ENCODE assay signal across 18 mouse cellular contexts in the genomic region with DNA sequence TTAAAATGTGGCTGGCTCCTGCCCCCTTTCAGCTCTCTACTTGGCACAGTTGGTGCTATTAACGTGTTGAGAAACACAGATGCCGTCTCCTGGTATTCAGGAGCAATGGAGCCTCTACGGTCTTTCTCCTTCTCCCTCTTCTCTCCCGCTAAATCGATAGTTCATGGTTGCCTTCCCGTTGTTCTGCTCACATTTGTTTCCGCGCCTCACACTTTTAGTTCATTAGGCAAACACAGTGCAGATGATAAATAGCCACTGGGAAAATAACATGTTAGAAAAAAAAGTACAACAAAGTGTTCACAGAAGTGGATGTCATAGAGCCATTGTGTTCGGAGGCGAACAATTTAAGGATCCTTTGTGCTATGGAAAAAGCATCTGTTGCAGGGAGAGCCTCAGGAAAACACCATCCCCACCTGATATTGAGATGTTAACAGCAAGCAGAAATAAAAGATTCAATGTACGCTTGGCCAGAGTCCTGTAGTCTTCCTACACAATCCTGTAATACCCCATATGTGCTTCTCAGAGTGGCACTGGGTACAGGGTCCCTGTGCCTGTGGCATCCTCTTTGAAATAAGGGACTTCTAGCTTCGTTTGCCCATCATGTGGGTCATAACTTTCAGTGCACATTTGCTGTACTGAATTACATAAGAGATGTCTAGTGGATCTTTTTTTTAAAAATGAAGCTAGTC. TPM values are rescaled to one million over a fixed set of nuclear protein-coding genes. Genes with fewer than 3 reads are reported as not detected.
DNase-seq lines count a peak whose midpoint lies in the region; ATAC-seq and TF ChIP-seq lines count a peak whose summit lies in the region.
"Had no signal": no experiment of that assay in that cellular context is flagged by ENCODE, and none has a peak within 500 bp of the region (broad histone marks: within the 10 kb centered on the region; RNA-seq: fewer than 3 reads in every experiment).

No protein-coding gene starts in this region.

- H3K9ac ChIP-seq in forebrain, embryonic 13.5 days, result no peak overlapping the region
- H3K9ac ChIP-seq in hindbrain, embryonic 15.5 days, result no peak overlapping the region
- no peak overlapping the region for H3K9ac ChIP-seq in neural tube, embryonic 15.5 days (replicated peaks)
- H3K9ac ChIP-seq: heart, embryonic 13.5 days; kidney, embryonic 15.5 days; limb, embryonic 15.5 days; midbrain, embryonic 13.5 days had no signal

- peak overlapping the region; percentile 86 for H3K27ac ChIP-seq in layer of hippocampus, adult 2 months
- H3K27ac ChIP-seq in forebrain, embryonic 13.5 days, result peak overlapping the region; percentile 44; the same call in 1 of the 2 replicates
- H3K27ac ChIP-seq in hindbrain, embryonic 15.5 days (replicated peaks), result peak overlapping the region; percentile 57
- H3K27ac ChIP-seq in neural tube, embryonic 15.5 days (replicated peaks), result peak overlapping the region; percentile 58
- H3K27ac ChIP-seq: heart, embryonic 13.5 days; kidney, embryonic 15.5 days; limb, embryonic 15.5 days; midbrain, embryonic 13.5 days had no signal

- WGBS in forebrain, embryonic 13.5 days, result 32% methylated on average over 12 of the region's 12 CpGs
- 21% methylated on average over 12 of the region's 12 CpGs for WGBS in hindbrain, embryonic 15.5 days
- 19% methylated on average over 12 of the region's 12 CpGs for WGBS in neural tube, embryonic 15.5 days

- peaks cover 40% of the 10 kb centered on the region for H3K4me1 ChIP-seq in forebrain, embryonic 13.5 days
- H3K4me1 ChIP-seq in hindbrain, embryonic 15.5 days (replicated peaks), result peaks cover 18% of the 10 kb centered on the region
- peaks cover 23% of the 10 kb centered on the region for H3K4me1 ChIP-seq in neural tube, embryonic 15.5 days
- H3K4me1 ChIP-seq: heart, embryonic 13.5 days had no signal

- intact Hi-C loops in heart, postnatal 36 days (cut with DNase I), result loop anchor here (5.0 kb wide), 1 partner anchor 765 kb away; no protein-coding TSS in a partner anchor

- H3K27me3 ChIP-seq in forebrain, embryonic 13.5 days, result no peaks in the 10 kb centered on the region
- H3K27me3 ChIP-seq in hindbrain, embryonic 15.5 days, result no peaks in the 10 kb centered on the region
- no peaks in the 10 kb centered on the region for H3K27me3 ChIP-seq in neural tube, embryonic 15.5 days (replicated peaks)
- H3K27me3 ChIP-seq: heart, embryonic 13.5 days; kidney, embryonic 15.5 days; limb, embryonic 15.5 days; midbrain, embryonic 13.5 days had no signal

- H3K9me3 ChIP-seq in forebrain, embryonic 13.5 days (replicated peaks), result no peaks in the 10 kb centered on the region
- no peaks in the 10 kb centered on the region for H3K9me3 ChIP-seq in hindbrain, embryonic 15.5 days
- H3K9me3 ChIP-seq in neural tube, embryonic 15.5 days (replicated peaks), result no peaks in the 10 kb centered on the region
- H3K9me3 ChIP-seq: heart, embryonic 13.5 days; kidney, embryonic 15.5 days; limb, embryonic 15.5 days; midbrain, embryonic 13.5 days had no signal

- ATAC-seq in forebrain, embryonic 13.5 days, result peak; percentile 56; the same call in 1 of the 2 replicates
- ATAC-seq in hindbrain, embryonic 15.5 days (ENCODE audit: low FRiP score, low read depth), result peak; percentile 64
- peak; percentile 50 for ATAC-seq in neural tube, embryonic 15.5 days (ENCODE audit: low FRiP score)
- ATAC-seq: midbrain, embryonic 13.5 days had no signal

- H3K4me2 ChIP-seq in forebrain, embryonic 13.5 days, result peak overlapping the region; percentile 8; the same call in 1 of the 2 replicates
- peak overlapping the region; percentile 36 for H3K4me2 ChIP-seq in hindbrain, embryonic 15.5 days
- peak overlapping the region; percentile 19 for H3K4me2 ChIP-seq in neural tube, embryonic 15.5 days
- H3K4me2 ChIP-seq: heart, embryonic 13.5 days; kidney, embryonic 15.5 days; limb, embryonic 15.5 days; midbrain, embryonic 13.5 days had no signal

- TF ChIP-seq CTCF in layer of hippocampus, adult 2 months (conservative IDR thresholded peaks at IDR 0.05), result no peak

- H3K36me3 ChIP-seq in forebrain, embryonic 13.5 days (ENCODE audit: poor library complexity, severe bottlenecking), result no peaks in the 10 kb centered on the region
- no peaks in the 10 kb centered on the region for H3K36me3 ChIP-seq in hindbrain, embryonic 15.5 days
- H3K36me3 ChIP-seq in neural tube, embryonic 15.5 days, result no peaks in the 10 kb centered on the region
- H3K36me3 ChIP-seq: heart, embryonic 13.5 days; kidney, embryonic 15.5 days; limb, embryonic 15.5 days; midbrain, embryonic 13.5 days had no signal

- peak overlapping the region; percentile 6; the same call in 1 of the 2 replicates for H3K4me3 ChIP-seq in layer of hippocampus, adult 2 months
- no peak overlapping the region; the same call in 1 of the 2 replicates for H3K4me3 ChIP-seq in forebrain, embryonic 13.5 days
- no peak overlapping the region for H3K4me3 ChIP-seq in hindbrain, embryonic 15.5 days
- no peak overlapping the region for H3K4me3 ChIP-seq in neural tube, embryonic 15.5 days (replicated peaks)
- H3K4me3 ChIP-seq: heart, embryonic 13.5 days; kidney, embryonic 15.5 days; limb, embryonic 15.5 days; midbrain, embryonic 13.5 days had no signal

- DNase-seq in layer of hippocampus, adult 2 months (ENCODE audit: low spot score in 2 of 2), result no peak
- DNase-seq in layer of hippocampus, adult 18-20 months (ENCODE audit: low spot score in 2 of 2), result no peak
- no peak for DNase-seq in liver
- no peak for DNase-seq in heart, postnatal 36 days
- DNase-seq in urinary bladder, adult 2 months (ENCODE audit: low spot score), result no peak
- DNase-seq: B cell, adult 2 months; cerebellum, adult 18-20 months; lung, adult 18-20 months; lung, postnatal 36 days; thymus, postnatal 4 days had no signal

RNA-seq across cellular contexts. Expression of gene Phyhipl, which starts 18.0 kb away (rescaled TPM):
- total RNA-seq in layer of hippocampus, adult 2 months (2021), result 100 to 1,000 TPM; 185 to 189 TPM
- total RNA-seq in layer of hippocampus, adult 18-20 months (2021), result 100 to 1,000 TPM; 177 to 195 TPM
- polyA plus RNA-seq in forebrain, embryonic 13.5 days (2015; fragmentation: Nextera tagmentation; extraction: Ambion mirVana), result 85.8 and 89.9 TPM in 2 replicates
- polyA plus RNA-seq in hindbrain, embryonic 15.5 days (2015; fragmentation: Nextera tagmentation; extraction: Ambion mirVana), result 293 and 310 TPM in 2 replicates
- 279 and 335 TPM in 2 replicates for polyA plus RNA-seq in neural tube, embryonic 15.5 days (2015; fragmentation: Nextera tagmentation; extraction: Ambion mirVana)
- total RNA-seq in heart, postnatal 36 days (2021), result not detected
- 0.16 and 0.21 TPM in 2 replicates for polyA plus RNA-seq in urinary bladder, adult 2 months (2012; rRNA removed)
- total RNA-seq: common myeloid progenitor, adult 5-6 weeks had no signal

Comparison
In these comparisons a context has a peak if more than half of its experiments do, and no peak if none do; other contexts are left out.
1. RNA of gene Phyhipl, which starts 18.0 kb away (polyA plus RNA-seq): 279 to 335 TPM in neural tube, embryonic 15.5 days, 293 to 310 TPM in hindbrain, embryonic 15.5 days and 85.8 to 89.9 TPM in forebrain, embryonic 13.5 days; 0.16 to 0.21 TPM in urinary bladder, adult 2 months; every median in the first group is over 10 times any median in the second.
2. Peak in every context shown above with its lines, with median percentiles within 50 percentile points of each other: H3K27ac ChIP-seq, ATAC-seq and H3K4me2 ChIP-seq.